Mouse (Mus musculus) forebrain, embryonic 15.5 days (tissue): ENCODE data around the gene Cdip1. TPM values are rescaled to one million over a fixed set of nuclear protein-coding genes. Genes with fewer than 3 reads are reported as not detected.

Experiments
- ATAC-seq: fragments of 200-750 bp; cut with Nextera tagmentation; replicated peaks from 2 replicates; pipeline ENCODE4 v1.8.0; 2017; ENCODE audit warnings: mild to moderate bottlenecking, moderate TSS enrichment, moderate library complexity
- H3K27ac ChIP-seq: fragments of 300-500 bp; sonication (generic); replicated peaks from 2 replicates; pipeline ENCODE4 v1.5.1; 2015; ENCODE audit warnings: mild to moderate bottlenecking, inconsistent platforms
- H3K27me3 ChIP-seq: fragments of 300-500 bp; sonication (generic); 2 replicates; pipeline ENCODE4 v1.6.1; 2015; ENCODE audit warnings: inconsistent platforms
- H3K36me3 ChIP-seq: fragments of 300-500 bp; sonication (generic); 2 replicates; pipeline ENCODE4 v1.6.1; 2015; ENCODE audit warnings: mild to moderate bottlenecking, inconsistent platforms
- H3K4me1 ChIP-seq: fragments of 300-500 bp; sonication (generic); 2 replicates; pipeline ENCODE4 v1.6.1; 2015; ENCODE audit warnings: inconsistent platforms
- H3K4me2 ChIP-seq: fragments of 300-500 bp; sonication (generic); replicated peaks from 2 replicates; pipeline ENCODE4 v1.6.1; 2015; ENCODE audit warnings: mild to moderate bottlenecking, inconsistent platforms
- H3K4me3 ChIP-seq: fragments of 300-500 bp; sonication (generic); 2 replicates; pipeline ENCODE4 v1.5.1; 2015; ENCODE audit warnings: mild to moderate bottlenecking, inconsistent platforms
- H3K9ac ChIP-seq: fragments of 300-500 bp; sonication (generic); replicated peaks from 2 replicates; pipeline ENCODE4 v1.6.1; 2015; ENCODE audit warnings: mild to moderate bottlenecking, inconsistent platforms
- H3K9me3 ChIP-seq: fragments of 300-500 bp; sonication (generic); 2 replicates; pipeline ENCODE4 v1.6.1; 2016; ENCODE audit warnings: inconsistent platforms
- WGBS: fragments of 180-500 bp; shearing (Covaris S2); methylation state at CpG from one replicate; pipeline ENCODE4 v1.1.7; 2015; ENCODE audit warnings: mixed read lengths; 5-methylcytosine and 5-hydroxymethylcytosine counted together
- polyA plus RNA-seq: library from polyadenylated mRNA; unstranded; fragments of >200 nt; fragmentation: Nextera tagmentation; extraction: Ambion mirVana; gene quantifications from 2 replicates; pipeline ENCODE4 v1.2.1, GENCODE M21; 2015

Cdip1 gene
- polyA plus RNA-seq, 1 experiment from 2014 or later = 104 TPM

- Histone ChIP-seq H3K27me3 (no peaks in the 10 kb centered on the region), H3K4me2 (no peak overlapping the region), H3K9ac (no peak overlapping the region), H3K27ac (no peak overlapping the region), H3K36me3 (peaks cover 88% of the 10 kb centered on the region), H3K9me3 (no peaks in the 10 kb centered on the region), H3K4me3 (no peak overlapping the region), H3K4me1 (no peaks in the 10 kb centered on the region)
- WGBS = 93% methylated on average over 3 of the region's 3 CpGs
- ATAC-seq = no peak
Observed at GRCm38 (mm10) chr16:4701211-4701610, 88.9 kb downstream of the Cdip1 start.

Other genes starting within 250 kb of the Cdip1 start
- 40.1 and 40.2 TPM in 2 replicates for gene Srl, start 248.5 kb downstream of the Cdip1 start, polyA plus RNA-seq
- gene Tfap4, start 230.4 kb downstream of the Cdip1 start, polyA plus RNA-seq = 14.3 and 15.2 TPM in 2 replicates
- gene Glis2, start 195.6 kb downstream of the Cdip1 start, polyA plus RNA-seq = 11.0 and 14.6 TPM in 2 replicates
- 162 and 171 TPM in 2 replicates for gene Pam16, start 165.3 kb downstream of the Cdip1 start, polyA plus RNA-seq
- gene Vasn, start 150.4 kb downstream of the Cdip1 start, polyA plus RNA-seq = 3.0 and 3.6 TPM in 2 replicates
- 55.8 and 58.0 TPM in 2 replicates for gene Dnaja3, start 150.3 kb downstream of the Cdip1 start, polyA plus RNA-seq
- gene Coro7, start 110.5 kb downstream of the Cdip1 start, polyA plus RNA-seq = 25.0 TPM in 2 replicates
- gene Nmral1, start 70.9 kb downstream of the Cdip1 start, polyA plus RNA-seq = 103 and 115 TPM in 2 replicates
- gene Hmox2, start 63.9 kb downstream of the Cdip1 start, polyA plus RNA-seq = 85.3 and 88.3 TPM in 2 replicates
- 0.56 and 0.75 TPM in 2 replicates for gene 4930562C15Rik, start 45.1 kb upstream of the Cdip1 start, polyA plus RNA-seq
- gene Ubald1, start 90.0 kb upstream of the Cdip1 start, polyA plus RNA-seq = 45.1 and 47.6 TPM in 2 replicates
- 95.8 and 102 TPM in 2 replicates for gene Mgrn1, start 96.0 kb upstream of the Cdip1 start, polyA plus RNA-seq
- 138 and 139 TPM in 2 replicates for gene Nudt16l1, start 148.5 kb upstream of the Cdip1 start, polyA plus RNA-seq
- 79.9 and 80.7 TPM in 2 replicates for gene Anks3, start 173.9 kb upstream of the Cdip1 start, polyA plus RNA-seq
- not detected in 2 replicates for gene Sept12, start 207.6 kb upstream of the Cdip1 start, polyA plus RNA-seq
- 1.0 and 1.1 TPM in 2 replicates for gene Smim22, start 217.0 kb upstream of the Cdip1 start, polyA plus RNA-seq
- gene Rogdi, start 223.3 kb upstream of the Cdip1 start, polyA plus RNA-seq = 91.4 and 99.8 TPM in 2 replicates